Mouse (Mus musculus) olfactory bulb, adult 2 months (tissue): ENCODE results near the gene Myrfl.

ENCODE experiments used
- CTCF ChIP-seq: fragments of 200-500 bp; IDR thresholded peaks from 2 replicates; pipeline ENCODE4 v1.5.1; 2012; ENCODE audit warnings: low read depth, mild to moderate bottlenecking, low read length, moderate library complexity; ENCODE audit not compliant: insufficient read depth
- POLR2A ChIP-seq: fragments of 200-500 bp; IDR thresholded peaks from 2 replicates; pipeline ENCODE4 v1.6.1; 2012; ENCODE audit warnings: mild to moderate bottlenecking, low read depth, low read length, moderate library complexity; ENCODE audit not compliant: insufficient read depth

- TF ChIP-seq CTCF (no peak), POLR2A (no peak)
These were observed 24.7 kb upstream of the Myrfl start for GRCm38 (mm10) chr10:116921416-116921815.
